Mouse (Mus musculus): Measurements from ENCODE around the gene Inka2. TPM values are rescaled to one million over a fixed set of nuclear protein-coding genes. Genes with fewer than 3 reads are reported as not detected.

Inka2 gene
- polyA plus RNA-seq, 1 experiment, result not detected

- WGBS, result 62% methylated on average over 6 of the region's 6 CpGs
- H3K4me1 ChIP-seq (ENCODE audit: control insufficient read depth, insufficient read depth, low read length), result no peaks in the 10 kb centered on the region
- peak overlapping the region; percentile 56; the same call in 1 of the 2 replicates for H3K27ac ChIP-seq (ENCODE audit: insufficient read depth, low read depth, low read length)
- TF ChIP-seq CTCF (IDR thresholded peaks at IDR 0.05; ENCODE audit: insufficient read depth, low read depth, low read length) (no peak), POLR2A (IDR thresholded peaks at IDR 0.05; ENCODE audit: insufficient read depth, low read depth, low read length) (no peak)
- H3K4me3 ChIP-seq (ENCODE audit: insufficient read depth, low read depth, low read length), result no peak overlapping the region
These were observed 53.1 kb downstream of the Inka2 start for GRCm38 (mm10) chr3:105757323-105758083.

GRCm38 (mm10) chr3:105758098-105758497, 53.7 kb downstream of the Inka2 start:
- no peaks in the 10 kb centered on the region for H3K4me1 ChIP-seq (ENCODE audit: control insufficient read depth, insufficient read depth, low read length)
- no peak overlapping the region for H3K27ac ChIP-seq (ENCODE audit: insufficient read depth, low read depth, low read length)
- no peak overlapping the region for H3K4me3 ChIP-seq (ENCODE audit: insufficient read depth, low read depth, low read length)
- TF ChIP-seq CTCF (IDR thresholded peaks at IDR 0.05; ENCODE audit: insufficient read depth, low read depth, low read length) (no peak), POLR2A (IDR thresholded peaks at IDR 0.05; ENCODE audit: insufficient read depth, low read depth, low read length) (no peak)

- H3K4me1 ChIP-seq (ENCODE audit: control insufficient read depth, insufficient read depth, low read length), result 0 out of 2 replicates have a peak, but pooled peaks cover 3% of the 10 kb centered on the region
- no peak overlapping the region for H3K4me3 ChIP-seq (ENCODE audit: insufficient read depth, low read depth, low read length)
- WGBS, result 53% methylated on average over 4 of the region's 4 CpGs
- H3K27ac ChIP-seq (ENCODE audit: insufficient read depth, low read depth, low read length), result no peak overlapping the region
- TF ChIP-seq POLR2A (IDR thresholded peaks at IDR 0.05; ENCODE audit: insufficient read depth, low read depth, low read length), result no peak
- no peak for TF ChIP-seq CTCF (IDR thresholded peaks at IDR 0.05; ENCODE audit: insufficient read depth, low read depth, low read length)
These were observed 54.3 kb downstream of the Inka2 start for GRCm38 (mm10) chr3:105758658-105759057.

GRCm38 (mm10) chr3:105760063-105760462, 55.7 kb downstream of the Inka2 start:
- no peak for TF ChIP-seq POLR2A (IDR thresholded peaks at IDR 0.05; ENCODE audit: insufficient read depth, low read depth, low read length)
- Histone ChIP-seq H3K27ac (ENCODE audit: insufficient read depth, low read depth, low read length) (no peak overlapping the region), H3K4me1 (ENCODE audit: control insufficient read depth, insufficient read depth, low read length) (0 out of 2 replicates have a peak, but pooled peaks cover 3% of the 10 kb centered on the region), H3K4me3 (ENCODE audit: insufficient read depth, low read depth, low read length) (no peak overlapping the region)
- WGBS, result 92% methylated on average over 3 of the region's 3 CpGs

- 44% methylated on average over 4 of the region's 4 CpGs for WGBS
- H3K4me1 ChIP-seq (ENCODE audit: control insufficient read depth, insufficient read depth, low read length), result 0 out of 2 replicates have a peak, but pooled peaks cover 3% of the 10 kb centered on the region
- no peak for TF ChIP-seq CTCF (IDR thresholded peaks at IDR 0.05; ENCODE audit: insufficient read depth, low read depth, low read length)
- no peak for TF ChIP-seq POLR2A (IDR thresholded peaks at IDR 0.05; ENCODE audit: insufficient read depth, low read depth, low read length)
- 0 out of 2 replicates have a peak overlapping the region, but pooled peaks have one; percentile 53 for H3K27ac ChIP-seq (ENCODE audit: insufficient read depth, low read depth, low read length)
- H3K4me3 ChIP-seq (ENCODE audit: insufficient read depth, low read depth, low read length), result no peak overlapping the region
These were observed 58.9 kb downstream of the Inka2 start for GRCm38 (mm10) chr3:105763132-105763851.

- Histone ChIP-seq H3K4me1 (ENCODE audit: control insufficient read depth, insufficient read depth, low read length) (0 out of 2 replicates have a peak, but pooled peaks cover 3% of the 10 kb centered on the region), H3K4me3 (ENCODE audit: insufficient read depth, low read depth, low read length) (no peak overlapping the region), H3K27ac (ENCODE audit: insufficient read depth, low read depth, low read length) (no peak overlapping the region)
- 77% methylated on average over 6 of the region's 6 CpGs for WGBS
- TF ChIP-seq POLR2A (IDR thresholded peaks at IDR 0.05; ENCODE audit: insufficient read depth, low read depth, low read length), result no peak
- TF ChIP-seq CTCF (IDR thresholded peaks at IDR 0.05; ENCODE audit: insufficient read depth, low read depth, low read length), result no peak
These were observed 64.1 kb downstream of the Inka2 start for GRCm38 (mm10) chr3:105768529-105768928.

GRCm38 (mm10) chr3:105769380-105769779, 65.0 kb downstream of the Inka2 start:
- Histone ChIP-seq H3K4me1 (ENCODE audit: control insufficient read depth, insufficient read depth, low read length) (0 out of 2 replicates have a peak, but pooled peaks cover 2% of the 10 kb centered on the region), H3K4me3 (ENCODE audit: insufficient read depth, low read depth, low read length) (no peak overlapping the region), H3K27ac (ENCODE audit: insufficient read depth, low read depth, low read length) (no peak overlapping the region)
- TF ChIP-seq CTCF (IDR thresholded peaks at IDR 0.05; ENCODE audit: insufficient read depth, low read depth, low read length), result no peak
- no peak for TF ChIP-seq POLR2A (IDR thresholded peaks at IDR 0.05; ENCODE audit: insufficient read depth, low read depth, low read length)
- 57% methylated on average over 2 of the region's 2 CpGs for WGBS

Other genes with a start within 250 kb of the Inka2 start
- gene Ddx20, start 17.0 kb upstream of the Inka2 start, polyA plus RNA-seq (2012; ENCODE audit: insufficient read depth, insufficient read length, low replicate concordance, missing spikeins), result not detected in 2 replicates
- not detected in 2 replicates for gene Rap1a, start 96.7 kb downstream of the Inka2 start, polyA plus RNA-seq (2012; ENCODE audit: insufficient read depth, insufficient read length, low replicate concordance, missing spikeins)
- not detected in 2 replicates for gene Adora3, start 166.3 kb downstream of the Inka2 start, polyA plus RNA-seq (2012; ENCODE audit: insufficient read depth, insufficient read length, low replicate concordance, missing spikeins)
- gene Tmigd3, start 166.3 kb downstream of the Inka2 start, polyA plus RNA-seq (2012; ENCODE audit: insufficient read depth, insufficient read length, low replicate concordance, missing spikeins), result not detected in 2 replicates
- not detected in 2 replicates for gene I830077J02Rik, start 228.1 kb downstream of the Inka2 start, polyA plus RNA-seq (2012; ENCODE audit: insufficient read depth, insufficient read length, low replicate concordance, missing spikeins)